Mouse (Mus musculus): Measurements from ENCODE around the gene Pgghg. TPM values are rescaled to one million over a fixed set of nuclear protein-coding genes. Genes with fewer than 3 reads are reported as not detected.
"Not testable (repeated sequence)": the region's sequence is repeated elsewhere in the genome, so short reads cannot be mapped to it uniquely, and the experiment has no call there.

Gene Pgghg
- polyA plus RNA-seq, 1 experiment from 2014 or later = 31.0 TPM

DNA sequence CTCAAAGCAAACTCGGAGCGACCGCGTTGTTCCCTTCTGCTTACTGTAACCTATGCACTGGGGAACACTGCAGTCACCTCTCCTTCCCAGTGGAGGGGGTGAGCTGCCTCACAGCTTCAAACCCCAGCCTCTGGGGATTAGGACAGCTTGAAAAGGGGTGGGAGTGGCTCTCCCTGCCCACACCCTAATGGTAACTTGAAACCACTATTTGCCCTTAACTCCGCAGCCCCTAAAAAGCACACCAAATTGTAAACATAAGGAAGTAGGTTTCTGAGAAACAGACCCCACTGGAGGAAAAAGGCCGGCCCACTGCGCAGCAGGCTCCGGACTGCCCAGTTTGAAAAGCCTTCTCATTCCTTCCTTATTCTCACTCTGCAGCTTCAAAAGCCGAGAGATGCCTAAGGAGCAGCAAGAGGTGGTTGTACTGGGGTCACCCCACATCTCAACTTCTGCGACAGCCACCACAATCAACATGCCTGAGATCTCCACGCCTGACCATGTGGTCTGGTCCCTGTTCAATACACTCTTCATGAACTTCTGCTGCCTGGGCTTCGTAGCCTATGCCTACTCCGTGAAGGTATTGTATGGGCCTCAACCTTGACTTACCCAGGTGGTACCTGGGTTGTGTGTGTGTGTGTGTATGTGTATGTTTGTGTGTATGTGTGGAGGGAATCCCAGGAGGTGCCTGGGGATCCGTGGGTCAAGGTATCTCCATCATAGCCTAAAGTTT is 26.8 kb downstream of the Pgghg start:
- Histone ChIP-seq H3K27me3 (ENCODE audit: control insufficient read depth, insufficient read depth, low read length) (no peaks in the 10 kb centered on the region), H3K4me1 (ENCODE audit: control insufficient read depth, insufficient read depth, low read length) (peaks cover 34% of the 10 kb centered on the region), H3K4me2 (replicated peaks; ENCODE audit: low read depth, low read length) (peak overlapping the region; percentile 57), H3K4me3 (ENCODE audit: low read depth, low read length) (peak overlapping the region; percentile 26), H3K9ac (replicated peaks; ENCODE audit: low read depth, low read length) (no peak overlapping the region; the same call in 1 of the 2 replicates), H3K27ac (ENCODE audit: low read length) (peak overlapping the region; percentile 84), H3K36me3 (ENCODE audit: control insufficient read depth, insufficient read depth, low read length) (no peaks in the 10 kb centered on the region), H3K9me3 (ENCODE audit: control insufficient read depth, low read depth, low read length) (no peaks in the 10 kb centered on the region)
- peak; percentile 66 for ATAC-seq (ENCODE audit: insufficient number of reproducible peaks, insufficient read depth, low FRiP score, low read depth)
- 4% methylated on average over 14 of the region's 14 CpGs for WGBS

DNA sequence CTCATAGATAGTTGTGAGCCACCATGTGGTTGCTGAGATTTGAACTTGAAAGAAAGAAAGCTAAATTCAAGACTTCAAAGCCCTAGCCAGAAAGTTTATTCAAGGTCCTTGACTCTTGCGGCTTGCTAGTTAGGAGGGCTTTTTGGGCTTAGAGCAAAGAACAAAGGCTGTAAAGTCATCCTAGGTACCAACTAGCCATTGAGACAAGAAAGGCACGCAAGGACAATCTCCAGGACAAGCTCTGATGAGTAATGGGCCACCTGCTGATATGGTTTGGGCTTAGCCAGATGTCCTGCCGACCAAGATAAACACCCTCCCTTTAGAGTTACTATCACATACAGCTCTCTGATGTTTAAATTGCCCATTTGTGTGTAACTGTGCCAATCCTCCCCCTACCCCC is 27.5 kb downstream of the Pgghg start:
- Histone ChIP-seq H3K4me1 (ENCODE audit: control insufficient read depth, insufficient read depth, low read length) (peaks cover 40% of the 10 kb centered on the region), H3K4me2 (replicated peaks; ENCODE audit: low read depth, low read length) (peak overlapping the region; percentile 57), H3K4me3 (ENCODE audit: low read depth, low read length) (peak overlapping the region; percentile 26; the same call in 1 of the 2 replicates), H3K27ac (ENCODE audit: low read length) (peak overlapping the region; percentile 84; the same call in 1 of the 2 replicates)
- not testable (repeated sequence) for H3K9me3 ChIP-seq (ENCODE audit: control insufficient read depth, low read depth, low read length); H3K36me3 ChIP-seq (ENCODE audit: control insufficient read depth, insufficient read depth, low read length); H3K9ac ChIP-seq (replicated peaks; ENCODE audit: low read depth, low read length); ATAC-seq (ENCODE audit: insufficient number of reproducible peaks, insufficient read depth, low FRiP score, low read depth); H3K27me3 ChIP-seq (ENCODE audit: control insufficient read depth, insufficient read depth, low read length)
- 16% methylated on average over 3 of the region's 3 CpGs for WGBS

DNA sequence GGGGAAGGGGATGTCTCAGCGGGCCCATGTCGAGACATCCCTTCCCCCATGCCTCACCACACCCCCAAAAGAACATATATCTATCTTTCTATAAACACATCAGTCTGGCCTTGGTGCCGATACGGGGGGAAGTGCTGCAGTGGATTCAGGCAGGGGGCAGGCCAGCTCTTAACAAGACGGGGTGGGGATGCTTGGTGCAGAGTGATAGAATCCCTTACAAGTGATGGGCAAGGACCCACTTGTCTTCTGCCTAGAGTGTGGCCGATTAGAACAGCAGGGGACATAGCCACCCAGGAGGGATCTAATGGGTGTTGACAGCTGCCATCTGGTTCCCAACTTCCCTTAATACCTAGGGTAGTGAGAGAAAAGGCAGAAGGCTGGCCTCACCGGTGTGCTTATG is 29.7 kb downstream of the Pgghg start:
- H3K4me2 ChIP-seq (replicated peaks; ENCODE audit: low read depth, low read length) = 0 out of 2 replicates have a peak overlapping the region, but pooled peaks have one; percentile 18
- WGBS = 18% methylated on average over 7 of the region's 7 CpGs
- H3K27me3 ChIP-seq (ENCODE audit: control insufficient read depth, insufficient read depth, low read length) = no peaks in the 10 kb centered on the region
- peaks cover 50% of the 10 kb centered on the region for H3K4me1 ChIP-seq (ENCODE audit: control insufficient read depth, insufficient read depth, low read length)
- H3K9ac ChIP-seq (replicated peaks; ENCODE audit: low read depth, low read length) = no peak overlapping the region
- ATAC-seq (ENCODE audit: insufficient number of reproducible peaks, insufficient read depth, low FRiP score, low read depth) = peak; percentile 8; the same call in 1 of the 2 replicates
- H3K27ac ChIP-seq (ENCODE audit: low read length) = peak overlapping the region; percentile 94
- no peak overlapping the region for H3K4me3 ChIP-seq (ENCODE audit: low read depth, low read length)
- H3K36me3 ChIP-seq (ENCODE audit: control insufficient read depth, insufficient read depth, low read length) = no peaks in the 10 kb centered on the region
- no peaks in the 10 kb centered on the region for H3K9me3 ChIP-seq (ENCODE audit: control insufficient read depth, low read depth, low read length)

DNA sequence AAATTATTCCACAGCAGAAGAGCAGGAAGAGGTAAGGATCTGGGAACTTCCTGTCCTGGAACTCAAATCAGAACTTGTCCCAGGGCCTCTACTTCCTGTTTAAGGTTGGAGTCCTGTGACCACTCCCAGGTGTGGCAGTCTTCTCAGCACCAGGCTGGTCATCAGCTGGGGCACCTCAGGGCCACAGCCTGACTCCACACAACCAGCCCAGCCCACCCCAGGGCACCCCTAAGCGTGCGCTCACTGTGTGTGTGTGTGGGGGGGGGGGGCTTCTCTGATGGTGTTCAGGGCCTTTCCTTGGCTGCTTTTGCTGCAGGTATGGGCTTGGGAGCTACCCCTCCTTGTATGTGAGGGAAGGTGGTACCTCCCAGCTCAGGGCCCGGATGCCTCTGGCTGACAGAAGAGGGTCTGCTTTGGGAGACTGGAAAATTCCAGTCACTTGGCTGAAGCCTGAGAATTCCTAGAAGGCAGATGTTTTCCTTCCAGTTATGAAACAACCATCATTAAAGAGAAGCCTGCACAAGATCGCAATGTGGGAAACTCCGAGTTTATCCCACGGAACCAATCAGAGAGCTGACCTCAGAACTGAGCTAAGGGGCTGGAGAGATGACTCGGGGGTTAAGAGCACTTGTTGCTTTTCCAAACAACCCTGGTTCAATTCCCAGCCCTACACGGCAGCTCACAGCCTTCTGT is 30.4 kb downstream of the Pgghg start:
- no peaks in the 10 kb centered on the region for H3K9me3 ChIP-seq (ENCODE audit: control insufficient read depth, low read depth, low read length)
- WGBS = 34% methylated on average over 8 of the region's 8 CpGs
- peaks cover 50% of the 10 kb centered on the region for H3K4me1 ChIP-seq (ENCODE audit: control insufficient read depth, insufficient read depth, low read length)
- H3K27me3 ChIP-seq (ENCODE audit: control insufficient read depth, insufficient read depth, low read length) = no peaks in the 10 kb centered on the region
- H3K36me3 ChIP-seq (ENCODE audit: control insufficient read depth, insufficient read depth, low read length) = no peaks in the 10 kb centered on the region
- no peak overlapping the region for H3K9ac ChIP-seq (replicated peaks; ENCODE audit: low read depth, low read length)
- peak; percentile 64 for ATAC-seq (ENCODE audit: insufficient number of reproducible peaks, insufficient read depth, low FRiP score, low read depth)
- peak overlapping the region; percentile 18; the same call in 1 of the 2 replicates for H3K4me2 ChIP-seq (replicated peaks; ENCODE audit: low read depth, low read length)
- peak overlapping the region; percentile 94 for H3K27ac ChIP-seq (ENCODE audit: low read length)
- H3K4me3 ChIP-seq (ENCODE audit: low read depth, low read length) = no peak overlapping the region

DNA sequence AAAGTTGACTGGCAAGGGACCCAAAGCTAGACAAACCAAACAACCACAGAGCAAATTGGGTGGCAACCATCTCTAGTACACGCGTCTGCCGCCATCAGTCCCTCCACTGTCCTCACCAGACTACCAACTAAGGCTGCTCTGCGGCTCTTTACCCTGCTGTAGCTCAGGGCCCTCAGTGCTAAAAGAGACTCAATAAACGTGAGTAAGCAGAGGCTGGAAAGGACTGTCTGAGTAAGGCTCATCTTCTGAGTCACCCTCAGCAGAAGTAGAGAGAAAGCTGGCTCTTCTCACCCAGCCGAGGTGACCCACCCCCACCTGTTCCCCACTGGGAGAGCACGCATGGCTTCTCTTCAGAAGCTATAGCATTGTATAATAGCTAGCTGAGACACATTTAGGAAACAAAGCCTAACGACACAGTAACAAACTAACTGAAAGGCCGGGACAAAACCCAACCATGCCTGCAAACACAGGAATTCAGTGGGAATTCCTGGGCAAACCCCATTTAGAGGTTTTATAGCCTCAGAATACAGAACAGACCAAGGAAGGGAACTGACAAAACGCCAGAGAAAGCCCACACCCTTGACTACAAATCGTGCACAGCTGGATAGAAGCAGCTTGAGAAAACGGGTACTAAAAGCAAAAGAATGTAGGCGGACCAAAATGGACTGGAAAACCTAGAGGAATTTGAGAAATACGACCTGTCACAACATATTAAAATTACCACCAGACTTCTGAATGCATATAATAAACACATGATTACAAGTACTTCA is 32.4 kb downstream of the Pgghg start:
- no peak for ATAC-seq (ENCODE audit: insufficient number of reproducible peaks, insufficient read depth, low FRiP score, low read depth)
- peak overlapping the region; percentile 66 for H3K27ac ChIP-seq (ENCODE audit: low read length)
- 39% methylated on average over 14 of the region's 14 CpGs for WGBS

DNA sequence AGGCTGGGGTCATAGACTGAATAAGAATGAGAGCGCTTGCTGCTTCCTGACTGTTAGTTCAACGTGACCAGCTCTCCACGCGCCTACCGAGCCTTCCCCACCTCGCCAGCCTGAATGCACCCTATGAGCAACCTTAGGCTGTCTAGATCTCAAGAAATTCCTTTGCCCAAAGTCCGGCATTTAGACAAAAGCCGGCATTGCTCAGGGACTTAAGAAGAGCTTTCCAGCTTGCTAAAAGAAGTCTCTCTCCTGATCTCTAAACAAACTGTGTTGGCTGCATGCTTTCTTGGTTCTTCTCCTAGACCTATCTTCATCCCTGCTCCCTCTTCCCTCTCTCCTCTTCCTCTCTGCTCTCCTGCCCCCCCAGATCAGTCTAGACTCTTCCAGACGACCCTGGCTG is 33.7 kb downstream of the Pgghg start:
- Histone ChIP-seq H3K27ac (ENCODE audit: low read length) (peak overlapping the region; percentile 55; the same call in 1 of the 2 replicates), H3K36me3 (ENCODE audit: control insufficient read depth, insufficient read depth, low read length) (no peaks in the 10 kb centered on the region), H3K4me3 (ENCODE audit: low read depth, low read length) (no peak overlapping the region), H3K27me3 (ENCODE audit: control insufficient read depth, insufficient read depth, low read length) (no peaks in the 10 kb centered on the region), H3K9me3 (ENCODE audit: control insufficient read depth, low read depth, low read length) (no peaks in the 10 kb centered on the region), H3K4me2 (replicated peaks; ENCODE audit: low read depth, low read length) (no peak overlapping the region), H3K4me1 (ENCODE audit: control insufficient read depth, insufficient read depth, low read length) (peaks cover 34% of the 10 kb centered on the region), H3K9ac (replicated peaks; ENCODE audit: low read depth, low read length) (0 out of 2 replicates have a peak overlapping the region, but pooled peaks have one; percentile 4)
- ATAC-seq (ENCODE audit: insufficient number of reproducible peaks, insufficient read depth, low FRiP score, low read depth) = no peak
- WGBS = 14% methylated on average over 9 of the region's 9 CpGs

More for the DNA sequence above, 32.4 kb downstream of the Pgghg start:
- H3K9ac ChIP-seq (replicated peaks; ENCODE audit: low read depth, low read length) = no peak overlapping the region
- no peaks in the 10 kb centered on the region for H3K36me3 ChIP-seq (ENCODE audit: control insufficient read depth, insufficient read depth, low read length)
- H3K4me3 ChIP-seq (ENCODE audit: low read depth, low read length) = no peak overlapping the region
- no peaks in the 10 kb centered on the region for H3K27me3 ChIP-seq (ENCODE audit: control insufficient read depth, insufficient read depth, low read length)
- no peak overlapping the region for H3K4me2 ChIP-seq (replicated peaks; ENCODE audit: low read depth, low read length)
- H3K9me3 ChIP-seq (ENCODE audit: control insufficient read depth, low read depth, low read length) = no peaks in the 10 kb centered on the region
- H3K4me1 ChIP-seq (ENCODE audit: control insufficient read depth, insufficient read depth, low read length) = peaks cover 43% of the 10 kb centered on the region

DNA sequence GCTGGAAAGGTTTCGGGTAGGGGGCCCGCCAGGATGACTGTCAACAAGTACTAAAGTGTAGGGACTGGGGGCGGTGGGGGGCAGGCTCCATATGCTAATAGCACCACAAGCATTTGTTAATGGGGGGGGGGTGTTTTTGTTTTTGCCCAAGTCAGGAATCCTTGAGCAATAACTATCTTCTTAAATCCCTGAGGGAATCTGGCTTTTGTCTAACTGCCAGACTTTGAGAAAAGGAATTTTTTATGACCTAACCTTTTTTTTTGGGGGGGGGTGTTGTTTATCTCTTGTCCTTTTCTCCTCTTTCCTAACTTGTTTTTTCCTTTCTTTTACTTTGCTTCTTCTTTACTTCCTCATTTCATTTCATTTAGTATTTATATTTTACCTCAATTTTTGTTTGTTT is 34.3 kb downstream of the Pgghg start:
- Histone ChIP-seq H3K4me1 (ENCODE audit: control insufficient read depth, insufficient read depth, low read length) (peaks cover 29% of the 10 kb centered on the region), H3K27me3 (ENCODE audit: control insufficient read depth, insufficient read depth, low read length) (no peaks in the 10 kb centered on the region), H3K27ac (ENCODE audit: low read length) (peak overlapping the region; percentile 55; the same call in 1 of the 2 replicates), H3K9me3 (ENCODE audit: control insufficient read depth, low read depth, low read length) (no peaks in the 10 kb centered on the region), H3K9ac (replicated peaks; ENCODE audit: low read depth, low read length) (no peak overlapping the region), H3K4me2 (replicated peaks; ENCODE audit: low read depth, low read length) (no peak overlapping the region), H3K4me3 (ENCODE audit: low read depth, low read length) (no peak overlapping the region), H3K36me3 (ENCODE audit: control insufficient read depth, insufficient read depth, low read length) (no peaks in the 10 kb centered on the region)
- no peak for ATAC-seq (ENCODE audit: insufficient number of reproducible peaks, insufficient read depth, low FRiP score, low read depth)
- 38% methylated on average over 3 of the region's 3 CpGs for WGBS

DNA sequence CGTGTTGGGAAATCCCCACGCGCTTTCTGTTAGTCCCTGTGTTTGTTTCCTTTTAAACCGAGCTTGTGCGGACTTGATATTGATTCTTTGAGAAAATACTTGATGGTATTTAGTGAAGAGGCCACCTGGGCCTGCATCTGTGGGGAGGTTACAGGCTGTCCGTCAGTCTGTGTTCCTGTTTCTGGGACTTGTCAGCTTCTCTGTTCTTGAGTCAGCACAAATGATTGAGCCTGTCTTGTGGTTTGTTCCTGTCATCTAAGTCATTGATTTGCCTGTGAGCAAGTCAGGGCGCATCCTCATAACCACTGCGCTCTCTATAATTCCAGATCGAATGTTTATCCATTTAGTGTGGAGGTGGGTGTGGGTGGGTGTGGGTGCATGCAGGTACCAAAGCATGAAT is 35.5 kb downstream of the Pgghg start:
- H3K27ac ChIP-seq (ENCODE audit: low read length); H3K4me2 ChIP-seq (replicated peaks; ENCODE audit: low read depth, low read length); H3K9me3 ChIP-seq (ENCODE audit: control insufficient read depth, low read depth, low read length); H3K4me3 ChIP-seq (ENCODE audit: low read depth, low read length); H3K9ac ChIP-seq (replicated peaks; ENCODE audit: low read depth, low read length); ATAC-seq (ENCODE audit: insufficient number of reproducible peaks, insufficient read depth, low FRiP score, low read depth); H3K36me3 ChIP-seq (ENCODE audit: control insufficient read depth, insufficient read depth, low read length); H3K27me3 ChIP-seq (ENCODE audit: control insufficient read depth, insufficient read depth, low read length): not testable (repeated sequence)
- H3K4me1 ChIP-seq (ENCODE audit: control insufficient read depth, insufficient read depth, low read length) = peaks cover 18% of the 10 kb centered on the region
- WGBS = 83% methylated on average over 9 of the region's 9 CpGs

Measured in stomach, embryonic 14.5 days (tissue).